Mouse (Mus musculus) cerebellum, adult 2 months (tissue): ENCODE data around the gene Pwwp2b.

Source experiments
- CTCF ChIP-seq: fragments of 200-500 bp; IDR thresholded peaks from 2 replicates; pipeline ENCODE4 v1.5.1; 2011; ENCODE audit warnings: low read depth, mild to moderate bottlenecking, control low read depth, low read length, moderate library complexity, borderline replicate concordance; ENCODE audit not compliant: insufficient read depth
- POLR2A ChIP-seq: fragments of 200-500 bp; IDR thresholded peaks from 2 replicates; pipeline ENCODE4 v1.6.1; 2011; ENCODE audit warnings: low read length, control low read depth, borderline replicate concordance; ENCODE audit not compliant: insufficient read depth

DNA sequence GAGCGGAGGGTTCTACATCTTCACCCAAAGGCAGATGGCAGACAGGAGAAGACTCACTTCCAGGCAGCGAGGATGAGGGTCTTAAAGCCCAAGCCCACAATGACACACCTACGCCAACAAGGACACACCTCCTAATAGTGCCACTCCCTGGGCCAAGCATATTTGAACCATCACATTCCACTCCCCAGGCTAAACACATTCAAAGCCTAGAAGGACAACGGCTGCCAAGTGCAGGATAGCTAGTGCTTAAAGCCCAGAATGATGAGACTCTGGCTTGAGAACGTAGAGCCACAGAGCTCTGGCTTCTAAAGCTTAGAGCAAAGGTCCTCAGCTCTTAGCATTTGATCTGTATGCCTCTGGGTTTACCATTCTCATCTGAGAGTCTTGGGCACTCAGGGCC is 45.8 kb downstream of the Pwwp2b start:
- TF ChIP-seq POLR2A, result no peak
- no peak for TF ChIP-seq CTCF
